Mouse (Mus musculus) lung, postnatal 0 days (tissue): ENCODE measurements around the gene 6430550D23Rik.

Experiments
- CTCF ChIP-seq: IDR thresholded peaks from 2 replicates; pipeline ENCODE4 v1.5.1; 2016; ENCODE audit warnings: antibody characterized with exemption, mild to moderate bottlenecking
- EP300 ChIP-seq: IDR thresholded peaks from 2 replicates; pipeline ENCODE4 v1.6.1; 2016; ENCODE audit warnings: antibody characterized with exemption, mild to moderate bottlenecking, control low read depth

- TF ChIP-seq CTCF (peak; percentile 89), EP300 (no peak)
Observed at GRCm38 (mm10) chr2:155946069-155946468, 61.7 kb downstream of the 6430550D23Rik start.
